Mouse (Mus musculus): Measurements from ENCODE around the gene Alox12.

Alox12 gene

DNA sequence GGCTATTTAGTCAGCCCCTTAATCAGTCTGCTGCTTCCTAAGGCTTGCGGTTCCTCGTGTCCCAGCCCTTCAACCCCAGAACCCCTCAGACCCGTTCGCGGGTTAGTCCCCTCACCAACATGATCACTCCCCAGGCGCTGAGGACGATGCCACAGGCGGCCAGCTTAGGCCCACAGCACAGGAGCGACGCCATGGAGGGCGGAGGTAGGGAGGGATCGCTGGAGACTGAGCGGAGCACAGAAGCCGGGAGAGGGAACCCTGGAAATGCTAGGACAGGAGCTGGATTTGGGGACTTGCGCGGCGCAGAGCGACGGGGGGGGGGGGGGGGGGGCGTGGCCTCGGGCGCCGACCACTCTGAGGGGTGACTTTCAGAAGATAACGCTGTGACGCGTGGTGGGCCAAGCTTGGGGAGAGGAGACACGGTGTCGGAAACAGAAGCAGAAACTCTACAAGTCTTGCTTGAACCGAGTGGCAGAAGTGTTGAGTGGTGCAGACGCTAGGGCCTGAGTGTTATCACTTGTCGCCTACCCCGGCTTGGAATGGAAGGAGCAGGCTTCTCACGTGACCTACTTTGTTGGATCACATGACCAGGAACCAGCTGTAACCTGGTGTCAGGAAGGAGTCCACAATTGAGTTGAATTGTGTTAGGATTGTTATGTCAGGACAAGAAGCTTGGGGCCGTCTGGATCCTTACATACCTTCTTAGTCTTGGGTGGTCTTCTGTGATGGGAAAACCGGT is 15.4 kb downstream of the Alox12 start, which contains the start of the genes Gm21988 and Rnasek:
Gene Gm21988, minus strand, starts transcription at position 290 of the 739 bp plus-strand sequence.
Gene Rnasek, minus strand, starts transcription at position 302 of the 739 bp plus-strand sequence.
- no peak for DNase-seq (ENCODE audit: low read depth)

DNA sequence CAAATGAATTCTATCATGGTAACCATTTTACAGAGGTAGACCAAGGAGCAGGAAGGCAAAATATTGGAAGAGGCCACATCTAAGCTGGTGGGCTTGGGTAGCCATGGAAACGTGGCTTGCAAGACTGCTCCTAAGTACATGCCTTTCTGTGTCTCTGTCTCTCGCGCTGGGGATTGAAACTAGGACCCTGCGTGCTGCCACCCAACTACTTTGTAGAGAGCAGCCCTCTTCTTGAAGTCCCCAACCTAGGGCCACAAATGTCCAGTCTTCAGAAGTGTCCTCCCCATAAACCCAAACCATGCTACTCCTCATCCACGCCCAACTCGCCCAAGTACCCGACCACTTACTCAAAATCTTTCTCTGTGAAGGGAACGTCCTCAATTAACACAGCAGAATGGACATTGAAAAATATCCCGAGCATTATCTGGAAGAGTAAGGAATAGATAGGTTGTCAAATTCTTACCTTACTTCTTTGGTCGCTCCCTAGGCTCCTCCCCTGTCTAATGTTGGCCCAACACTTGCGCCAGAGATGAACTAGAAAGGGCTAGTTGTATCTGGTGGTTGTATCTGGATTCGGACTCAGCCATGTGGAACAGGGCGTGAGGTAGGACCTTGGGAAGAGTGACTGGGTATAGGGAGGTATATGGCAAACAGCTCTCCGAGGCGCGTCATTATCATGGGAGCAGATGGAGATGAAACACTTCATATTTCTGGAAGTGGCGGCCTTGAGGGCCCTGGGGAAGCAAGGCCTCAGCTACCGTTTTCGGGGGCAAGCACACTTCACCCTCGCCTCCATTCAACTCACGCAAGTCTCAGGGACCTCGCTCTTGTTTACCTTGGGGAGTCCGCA is 16.3 kb downstream of the Alox12 start:
- DNase-seq (ENCODE audit: low read depth), result no peak

DNA sequence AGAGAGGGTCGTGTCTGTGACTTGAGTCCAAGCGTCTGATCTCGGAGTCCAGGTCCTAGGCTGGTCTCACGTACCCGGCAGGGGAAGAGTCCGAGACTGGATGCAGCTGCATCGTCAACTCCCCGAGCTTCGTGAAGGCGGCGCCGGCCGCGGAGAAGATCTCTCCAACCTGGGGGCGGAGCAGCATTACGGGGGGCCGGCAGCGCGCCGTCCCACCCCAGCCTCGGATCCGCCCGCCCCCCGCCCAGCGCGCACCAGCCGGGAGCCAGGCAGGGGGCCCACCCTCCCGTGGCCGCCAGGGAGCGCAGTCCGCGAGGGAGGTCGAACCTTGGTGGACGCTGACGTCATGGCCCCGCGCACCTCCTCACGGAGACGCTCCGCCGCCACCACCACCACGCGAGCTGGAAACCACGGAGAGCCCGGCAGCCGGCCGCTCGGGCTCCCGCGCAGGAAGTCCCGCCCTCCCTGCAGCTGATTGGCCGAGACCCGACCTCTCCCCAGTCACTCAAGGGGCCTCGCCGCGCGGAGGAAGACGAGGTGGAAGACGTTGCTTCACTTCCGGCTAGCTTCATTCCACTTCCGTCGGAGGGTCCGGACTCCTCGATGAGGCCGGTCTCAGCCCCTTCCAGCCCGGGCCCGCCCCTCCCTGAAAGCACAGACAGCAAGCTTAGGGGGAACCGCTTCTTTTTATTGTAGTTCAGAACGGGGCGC is 17.5 kb downstream of the Alox12 start, which contains the start of gene 0610010K14Rik:
Gene 0610010K14Rik, minus strand, starts transcription at position 458 of the 711 bp plus-strand sequence.
- DNase-seq (ENCODE audit: low read depth), result peak; percentile 79

- no peak for DNase-seq (ENCODE audit: low read depth)
These were observed 18.4 kb downstream of the Alox12 start for GRCm38 (mm10) chr11:70236717-70237116.

GRCm38 (mm10) chr11:70235254-70235900 is 19.8 kb downstream of the Alox12 start:
- no peak for DNase-seq (ENCODE audit: low read depth)

DNA sequence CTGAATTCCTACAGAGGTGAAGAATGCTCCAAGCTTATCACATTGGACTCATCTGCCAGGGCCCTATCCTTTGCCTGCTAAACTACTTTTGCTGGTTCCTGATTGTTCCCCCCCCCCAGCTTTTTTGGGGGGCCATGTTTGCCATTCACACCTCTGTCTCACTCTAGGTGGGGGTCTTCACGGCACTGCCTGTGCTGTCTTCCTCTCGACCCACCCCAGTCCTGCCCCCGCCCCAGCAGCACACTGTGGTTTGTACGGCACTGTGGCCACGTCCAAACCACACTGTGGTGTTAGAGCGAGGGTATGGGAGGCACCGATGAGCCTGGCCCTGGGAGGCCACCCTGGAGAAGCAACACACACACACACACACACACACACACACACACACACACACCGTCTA is 20.7 kb downstream of the Alox12 start:
- DNase-seq (ENCODE audit: low read depth), result no peak

DNA sequence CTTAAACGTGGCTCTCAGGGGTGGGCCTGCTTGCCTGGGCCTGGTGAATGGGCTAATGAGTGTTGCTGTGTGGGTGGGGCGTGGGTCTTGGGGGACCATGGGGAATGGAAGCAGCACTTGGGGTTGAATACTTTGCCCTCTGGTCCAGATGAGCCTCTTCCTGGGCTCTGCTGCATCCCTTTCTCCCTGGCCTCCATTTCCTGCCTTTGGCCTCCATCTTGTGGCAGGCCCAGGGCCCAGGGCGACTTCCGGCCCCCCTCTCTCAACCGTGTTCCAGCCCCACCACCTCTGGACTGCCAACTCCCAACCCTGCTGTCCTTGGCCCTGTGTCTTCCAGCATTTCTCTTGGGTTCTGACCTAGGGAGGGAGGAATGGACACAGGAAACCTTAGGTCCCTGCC is 21.1 kb downstream of the Alox12 start:
- DNase-seq (ENCODE audit: low read depth), result no peak

DNA sequence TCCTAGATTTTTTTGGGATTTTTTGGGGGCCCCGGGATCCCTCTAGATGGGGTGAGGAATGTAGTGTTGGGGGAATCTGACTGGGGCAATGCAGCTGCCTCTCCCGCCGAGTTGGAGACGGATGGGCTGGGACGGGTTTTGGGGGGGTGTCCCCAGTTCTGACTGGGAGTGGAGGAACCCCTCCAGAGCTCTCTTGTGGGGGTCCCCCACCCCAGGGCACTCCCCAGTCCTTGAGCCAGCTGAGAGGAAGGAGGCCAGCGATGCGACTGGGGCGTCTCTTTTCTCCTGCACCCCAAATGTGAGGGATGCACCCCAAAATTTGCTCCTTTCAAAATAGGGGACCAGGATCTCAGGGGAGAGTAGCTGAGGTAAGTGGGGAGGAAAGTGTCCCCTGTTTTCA is 22.1 kb downstream of the Alox12 start:
- no peak for DNase-seq (ENCODE audit: low read depth)

DNA sequence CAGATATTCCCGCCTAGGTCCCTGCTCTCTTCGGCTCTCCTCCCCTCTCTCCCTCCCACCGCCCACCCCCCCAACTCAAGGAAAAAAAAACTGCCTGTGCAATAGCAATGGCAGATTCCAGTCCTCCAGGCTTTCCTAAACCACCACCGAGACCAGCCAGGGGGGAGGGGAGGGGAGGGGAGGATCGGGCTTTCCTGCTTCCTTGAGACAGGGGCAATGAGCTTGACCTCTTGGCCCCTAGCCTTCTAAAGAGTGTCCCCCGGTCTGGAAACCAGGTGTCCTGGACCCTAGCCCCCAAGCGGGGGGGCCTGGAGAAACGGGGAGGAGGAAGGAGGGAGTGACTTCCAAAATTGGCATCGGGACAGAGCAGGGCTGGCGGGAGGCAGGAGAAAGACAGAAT is 22.6 kb downstream of the Alox12 start:
- no peak for DNase-seq (ENCODE audit: low read depth)

DNA sequence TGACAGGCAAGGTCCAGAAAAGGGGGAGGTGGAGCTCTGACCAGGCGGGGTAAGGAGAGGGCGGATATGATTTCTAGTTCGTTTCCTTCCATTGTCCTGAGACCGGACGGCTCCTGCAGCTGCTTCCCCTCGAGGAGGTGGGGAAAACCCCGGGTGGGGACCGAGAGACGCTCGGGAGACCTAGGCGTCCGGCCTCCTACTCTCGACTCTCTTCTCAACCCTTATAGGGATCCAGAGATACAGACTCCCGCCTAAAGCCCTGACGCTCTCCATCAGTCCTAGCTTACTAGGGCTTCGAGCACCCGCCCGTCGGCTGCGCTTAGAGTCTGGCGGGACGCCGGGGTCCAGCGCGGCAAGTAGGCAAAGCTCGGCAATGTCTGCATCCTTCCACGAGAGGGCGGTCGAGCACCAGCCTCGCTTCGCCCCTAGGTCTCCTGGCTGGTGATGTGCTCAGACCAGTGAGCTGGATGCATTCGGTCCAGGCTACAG is 24.9 kb downstream of the Alox12 start:
- no peak for DNase-seq (ENCODE audit: low read depth)

DNA sequence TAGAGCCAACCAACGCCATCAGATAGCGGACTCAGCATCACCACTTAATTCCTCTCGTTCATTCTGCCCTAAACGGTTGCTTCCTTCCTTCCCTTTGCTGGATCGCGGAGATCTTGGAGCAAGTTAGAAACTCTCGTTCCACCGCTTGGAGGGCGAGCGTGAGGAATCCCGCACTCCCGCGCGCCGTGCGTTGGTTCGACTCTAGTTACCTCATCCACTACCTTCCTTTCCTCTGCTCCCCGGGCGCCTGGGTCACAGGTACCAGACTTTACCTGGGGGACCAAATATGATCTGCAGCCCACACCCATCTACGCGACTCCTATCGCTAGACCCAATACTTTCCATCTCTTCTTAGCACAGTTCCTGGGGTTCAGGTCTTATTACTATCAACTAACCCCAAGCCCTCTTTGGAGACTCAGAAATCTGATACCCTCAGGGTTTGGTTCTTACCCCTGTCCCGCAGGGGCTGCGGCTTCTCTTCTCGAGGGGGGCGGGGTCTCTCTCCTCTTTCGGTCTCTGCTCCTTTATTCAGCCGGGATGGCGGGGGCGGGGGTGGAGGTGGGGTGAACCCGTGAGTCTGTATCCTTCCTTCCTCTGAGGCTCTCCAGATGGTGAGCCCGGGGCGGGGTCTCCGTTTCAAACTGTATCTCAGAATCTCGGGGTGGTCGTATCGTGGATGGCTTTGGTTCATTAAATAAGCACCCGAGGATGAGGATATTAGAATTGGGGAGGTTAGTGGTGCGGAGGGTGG is 25.7 kb downstream of the Alox12 start, which contains the start of gene Bcl6b:
Gene Bcl6b, minus strand, starts transcription at position 539 of the 751 bp plus-strand sequence.
- DNase-seq (ENCODE audit: low read depth), result no peak

GRCm38 (mm10) chr11:70228828-70229227 is 26.3 kb downstream of the Alox12 start:
- DNase-seq (ENCODE audit: low read depth), result no peak

DNA sequence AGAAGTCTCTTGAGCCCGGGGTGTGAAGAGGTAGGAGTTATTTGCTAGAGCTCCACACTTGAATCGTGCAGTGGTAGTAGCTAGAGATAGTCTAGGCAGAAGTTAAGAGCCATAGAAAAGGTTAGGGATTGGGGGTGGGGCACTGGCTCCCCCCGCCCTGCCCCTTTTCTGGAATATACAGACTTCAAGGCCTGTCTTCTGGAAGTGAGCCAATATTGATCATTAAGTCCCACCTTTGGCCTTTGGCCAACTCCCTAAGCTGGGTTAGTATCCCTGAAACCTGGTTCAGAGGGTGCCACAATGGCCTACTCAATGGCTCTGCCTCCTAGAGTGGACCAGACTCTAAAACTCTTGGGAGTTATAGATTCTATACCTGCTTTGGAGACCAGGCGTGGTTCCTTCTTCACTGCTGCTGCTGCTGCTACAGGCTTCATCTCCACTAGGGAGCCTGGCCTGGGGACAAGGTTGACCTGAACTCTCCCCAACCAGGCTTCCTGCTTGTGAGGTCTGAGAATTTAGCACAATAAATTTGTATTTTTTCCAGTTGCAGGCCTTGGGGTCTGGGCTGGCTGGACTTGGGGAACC is 27.4 kb downstream of the Alox12 start:
- DNase-seq (ENCODE audit: low read depth), result no peak

DNA sequence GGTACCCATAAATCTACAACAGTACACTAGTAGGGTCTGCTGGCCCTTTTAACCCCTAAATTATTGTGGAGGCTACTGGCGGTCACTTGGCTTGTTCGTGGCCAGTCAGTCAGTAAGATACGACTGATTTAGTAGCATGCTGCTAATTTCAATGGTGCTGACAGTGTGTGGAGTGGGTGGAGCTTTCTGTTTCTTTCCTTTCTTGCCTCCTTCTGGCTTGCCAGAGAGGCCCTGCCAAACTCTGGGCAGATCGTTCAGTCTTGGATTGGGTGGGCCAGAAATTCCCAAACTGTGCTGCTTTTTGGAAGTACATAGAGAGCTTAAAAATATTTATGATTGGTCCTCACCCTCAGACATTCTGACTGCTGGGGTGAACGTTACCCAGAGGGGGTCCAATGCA is 28.0 kb downstream of the Alox12 start:
- DNase-seq (ENCODE audit: low read depth), result no peak

DNA sequence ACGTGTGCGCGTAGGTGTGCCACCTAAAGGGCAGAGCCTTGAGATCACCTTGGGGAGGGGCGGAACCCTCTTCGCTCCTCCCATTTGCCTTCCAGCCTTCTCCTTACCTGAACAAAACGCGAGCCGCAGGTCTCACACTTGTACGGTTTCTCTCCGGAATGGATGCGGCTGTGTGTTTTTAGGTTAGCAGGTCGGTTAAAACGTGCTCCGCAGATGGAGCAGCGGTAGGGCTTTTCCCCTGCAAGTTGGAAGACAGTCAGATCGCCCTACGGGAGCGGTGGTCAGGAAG is 28.6 kb downstream of the Alox12 start:
- no peak for DNase-seq (ENCODE audit: low read depth)

DNA sequence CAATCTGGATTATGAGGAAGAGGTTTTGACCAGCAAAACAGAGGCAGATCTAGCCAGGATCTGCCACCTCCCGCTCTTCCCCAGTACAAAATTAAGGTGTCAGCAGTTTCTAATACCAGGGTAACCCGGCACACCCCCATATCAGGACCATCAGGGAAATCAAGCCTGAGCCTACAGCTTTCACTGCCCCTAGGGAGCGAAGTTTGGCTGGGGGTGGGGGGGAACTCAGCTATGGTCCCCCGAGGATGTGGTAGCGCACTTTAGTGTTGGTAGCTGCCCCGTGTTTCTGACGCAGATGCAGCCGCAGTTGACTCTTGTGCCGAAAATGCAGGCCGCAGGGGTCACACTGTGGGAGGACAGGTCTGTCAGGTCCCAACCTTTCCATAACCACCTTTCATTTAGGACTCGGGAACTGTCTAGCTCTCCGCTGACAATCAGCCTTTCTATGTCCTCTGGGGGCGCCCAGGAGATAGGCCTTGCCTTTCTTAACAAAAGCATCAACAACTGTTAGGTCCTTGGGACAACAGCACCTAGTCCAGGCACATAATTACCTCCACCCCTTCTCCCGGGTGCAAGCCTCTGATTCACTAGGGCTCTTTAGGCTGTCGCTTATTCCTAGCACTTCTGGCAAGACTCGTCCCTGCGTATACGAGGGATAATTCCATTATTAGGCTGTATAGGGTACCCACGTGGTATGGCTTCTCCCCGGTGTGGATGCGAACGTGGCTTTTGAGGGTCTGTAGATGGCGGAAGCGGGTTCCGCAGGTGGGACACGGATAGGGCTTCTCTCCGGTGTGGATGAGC is 29.2 kb downstream of the Alox12 start:
- no peak for DNase-seq (ENCODE audit: low read depth)

- DNase-seq (ENCODE audit: low read depth), result no peak
These were observed 31.4 kb downstream of the Alox12 start for GRCm38 (mm10) chr11:70223724-70224123.

GRCm38 (mm10) chr11:70221603-70222500 is 33.3 kb downstream of the Alox12 start:
- no peak for DNase-seq (ENCODE audit: low read depth)

Measured in fibroblast of lung, adult 2 months (primary cell).